Mouse (Mus musculus): ENCODE data around the gene Atf7ip. TPM values are rescaled to one million over a fixed set of nuclear protein-coding genes. Genes with fewer than 3 reads are reported as not detected.
A peak's percentile ranks its signal among the peaks of the same experiment; 100 is the strongest.

Gene Atf7ip
- total RNA-seq, 2 experiments from 2014 or later = 63.7 to 105 TPM

- peak; percentile 62 for DNase-seq
Measured at GRCm38 (mm10) chr6:136553767-136554569, 48.0 kb downstream of the Atf7ip start.

GRCm38 (mm10) chr6:136554774-136555522, 49.0 kb downstream of the Atf7ip start:
- peak; percentile 56 for DNase-seq

GRCm38 (mm10) chr6:136555523-136555915, 49.6 kb downstream of the Atf7ip start:
- peak; percentile 78 for DNase-seq

GRCm38 (mm10) chr6:136558288-136559005, 52.5 kb downstream of the Atf7ip start:
- DNase-seq = no peak

GRCm38 (mm10) chr6:136566002-136566401, 60.0 kb downstream of the Atf7ip start:
- DNase-seq = no peak

- DNase-seq = no peak
Measured at GRCm38 (mm10) chr6:136590739-136591138, 84.8 kb downstream of the Atf7ip start.

GRCm38 (mm10) chr6:136594541-136594940, 88.6 kb downstream of the Atf7ip start:
- DNase-seq = no peak

- DNase-seq = no peak
Measured at GRCm38 (mm10) chr6:136602601-136603000, 96.6 kb downstream of the Atf7ip start.

GRCm38 (mm10) chr6:136611351-136612215, 105.6 kb downstream of the Atf7ip start:
- peak; percentile 76 for DNase-seq

GRCm38 (mm10) chr6:136612312-136612711, 106.3 kb downstream of the Atf7ip start:
- no peak for DNase-seq

- DNase-seq = no peak
Measured at GRCm38 (mm10) chr6:136614156-136614555, 108.2 kb downstream of the Atf7ip start.

- peak; percentile 87 for DNase-seq
Measured at GRCm38 (mm10) chr6:136620361-136621139, 114.6 kb downstream of the Atf7ip start.

- no peak for DNase-seq
Measured at GRCm38 (mm10) chr6:136625421-136625820, 119.5 kb downstream of the Atf7ip start.

- no peak for DNase-seq
Measured at GRCm38 (mm10) chr6:136629639-136630038, 123.7 kb downstream of the Atf7ip start.

- DNase-seq = no peak
Measured at GRCm38 (mm10) chr6:136631519-136631918, 125.6 kb downstream of the Atf7ip start.

GRCm38 (mm10) chr6:136631945-136632534, 126.1 kb downstream of the Atf7ip start:
- no peak for DNase-seq

GRCm38 (mm10) chr6:136633154-136633553, 127.2 kb downstream of the Atf7ip start:
- no peak for DNase-seq

GRCm38 (mm10) chr6:136633719-136634118, 127.8 kb downstream of the Atf7ip start:
- DNase-seq = no peak

- no peak for DNase-seq
Measured at GRCm38 (mm10) chr6:136634982-136635381, 129.0 kb downstream of the Atf7ip start.

GRCm38 (mm10) chr6:136644171-136644570, 138.2 kb downstream of the Atf7ip start:
- DNase-seq = peak; percentile 35

Measured in adrenal gland, postnatal 10 days (tissue).